Mouse (Mus musculus) adrenal gland, adult (tissue): ENCODE measurements around the gene Olfr1175-ps.

ENCODE experiments used
- DNase-seq, 2 experiments: peaks; one replicate each; pipeline ENCODE4 v3.0.0; 2022 to 2023; ENCODE audit warnings: low spot score in 1 of 2; ENCODE audit not compliant: inconsistent age in 2 of 2

The Olfr1175-ps gene

DNA sequence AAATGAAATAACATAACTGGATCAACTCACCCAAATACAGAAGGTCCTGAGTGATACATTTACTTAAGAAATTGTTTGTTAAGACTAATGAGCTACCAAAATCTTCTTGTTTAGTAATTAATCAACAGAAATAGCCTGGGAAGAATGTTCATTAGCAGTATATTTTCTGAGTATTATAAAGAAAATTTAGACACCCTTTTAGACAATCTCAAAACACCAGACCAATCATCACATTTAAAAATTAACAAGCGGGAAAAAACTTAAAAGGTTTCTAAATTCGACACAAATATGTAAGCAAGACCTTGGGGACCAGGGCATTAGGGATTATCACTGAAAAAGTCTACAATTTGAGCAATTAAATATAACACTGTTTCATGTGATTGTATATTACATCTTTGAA, at the start of gene Olfr1175-ps:
TSS of gene Olfr1175-ps (minus strand) at position 101 of the 400 bp plus-strand sequence.
- no peak for DNase-seq

GRCm38 (mm10) chr2:88356304-88356703, 29.3 kb upstream of the Olfr1175-ps start:
- no peak for DNase-seq

GRCm38 (mm10) chr2:88346392-88346791, 19.4 kb upstream of the Olfr1175-ps start, which contains the start of gene Olfr1177-ps:
Gene Olfr1177-ps (minus strand): TSS chr2:88346492.
- no peak for DNase-seq

GRCm38 (mm10) chr2:88336421-88336820, 9.4 kb upstream of the Olfr1175-ps start, which contains the start of gene Olfr1176:
Gene Olfr1176 (plus strand): TSS chr2:88336721.
- no peak for DNase-seq

DNA sequence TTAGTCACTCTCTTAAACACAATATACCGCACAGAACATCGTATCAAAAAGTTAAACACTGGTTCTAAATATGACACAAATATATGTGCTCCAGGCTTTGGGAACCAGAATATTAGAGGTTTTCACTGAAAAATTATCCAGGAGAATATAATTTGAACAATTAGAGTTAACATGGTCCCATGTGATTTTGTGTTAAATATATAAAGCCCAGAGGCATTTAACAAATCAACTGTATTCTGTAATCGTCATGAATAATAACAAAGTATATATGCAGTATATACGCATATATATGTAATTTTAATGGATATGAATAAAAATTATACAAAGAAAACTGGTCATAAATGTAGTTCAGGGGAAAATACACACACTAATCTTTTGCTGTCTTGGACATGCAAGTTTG, 12.0 kb downstream of the Olfr1175-ps start, which contains the start of gene Olfr1174-ps:
TSS of gene Olfr1174-ps (minus strand) at position 101 of the 400 bp plus-strand sequence.
- DNase-seq: no peak

GRCm38 (mm10) chr2:88279775-88280174, 47.2 kb downstream of the Olfr1175-ps start, which contains the start of gene Olfr1173:
Gene Olfr1173 (minus strand): TSS chr2:88279875.
- DNase-seq: no peak
